Mouse (Mus musculus): ENCODE measurements around the gene Wiz. TPM values are rescaled to one million over a fixed set of nuclear protein-coding genes. Genes with fewer than 3 reads are reported as not detected.

Wiz gene
- 55.2 and 56.2 TPM in 2 replicates for polyA plus RNA-seq (2014; fragmentation: Nextera tagmentation; extraction: Ambion mirVana)

GRCm38 (mm10) chr17:32389101-32389659 lies at the start of gene Wiz:
Gene Wiz (minus strand): TSS chr17:32389439.
- Histone ChIP-seq H3K36me3 (ENCODE audit: control insufficient read depth, insufficient read depth, low read length) (no peaks in the 10 kb centered on the region), H3K4me2 (ENCODE audit: low read depth, low read length, severe bottlenecking) (peak within 1 kb of the TSS; percentile 92), H3K9me3 (ENCODE audit: control insufficient read depth, low read length) (no peaks in the 10 kb centered on the region), H3K4me1 (replicated peaks; ENCODE audit: control insufficient read depth, insufficient read depth, low read length) (peaks cover 2% of the 10 kb centered on the region; the same call in 1 of the 2 replicates), H3K27me3 (ENCODE audit: control insufficient read depth, insufficient read depth, low read length) (peaks cover 28% of the 10 kb centered on the region), H3K27ac (ENCODE audit: low read depth, low read length) (no peak within 1 kb of the TSS), H3K4me3 (ENCODE audit: low read depth, low read length) (peak within 1 kb of the TSS; percentile 74), H3K9ac (ENCODE audit: low read length) (peak within 1 kb of the TSS; percentile 77)
- peak; percentile 96 for DNase-seq (ENCODE audit: low spot score)
- peak; percentile 91 for ATAC-seq (replicated peaks; ENCODE audit: low FRiP score)
- 0% methylated on average over 22 of the region's 44 CpGs for WGBS

GRCm38 (mm10) chr17:32437106-32437505 lies 47.9 kb upstream of the Wiz start:
- no peaks in the 10 kb centered on the region for H3K36me3 ChIP-seq (ENCODE audit: control insufficient read depth, insufficient read depth, low read length)
- no peak for DNase-seq (ENCODE audit: low spot score)
- WGBS: 90% methylated on average over 4 of the region's 4 CpGs

GRCm38 (mm10) chr17:32435151-32435550 lies 45.9 kb upstream of the Wiz start:
- ATAC-seq (replicated peaks; ENCODE audit: low FRiP score): no peak
- no peaks in the 10 kb centered on the region for H3K9me3 ChIP-seq (ENCODE audit: control insufficient read depth, low read length)
- no peaks in the 10 kb centered on the region for H3K36me3 ChIP-seq (ENCODE audit: control insufficient read depth, insufficient read depth, low read length)
- H3K9ac ChIP-seq (ENCODE audit: low read length): no peak overlapping the region
- H3K4me2 ChIP-seq (ENCODE audit: low read depth, low read length, severe bottlenecking): no peak overlapping the region
- no peak overlapping the region for H3K27ac ChIP-seq (ENCODE audit: low read depth, low read length)
- H3K4me1 ChIP-seq (replicated peaks; ENCODE audit: control insufficient read depth, insufficient read depth, low read length): no peaks in the 10 kb centered on the region
- 75% methylated on average over 5 of the region's 5 CpGs for WGBS
- no peak for DNase-seq (ENCODE audit: low spot score)
- no peak overlapping the region for H3K4me3 ChIP-seq (ENCODE audit: low read depth, low read length)
- no peaks in the 10 kb centered on the region for H3K27me3 ChIP-seq (ENCODE audit: control insufficient read depth, insufficient read depth, low read length)

More at GRCm38 (mm10) chr17:32437106-32437505, 47.9 kb upstream of the Wiz start:
- Histone ChIP-seq H3K9ac (ENCODE audit: low read length) (no peak overlapping the region), H3K4me3 (ENCODE audit: low read depth, low read length) (no peak overlapping the region), H3K9me3 (ENCODE audit: control insufficient read depth, low read length) (no peaks in the 10 kb centered on the region), H3K4me1 (replicated peaks; ENCODE audit: control insufficient read depth, insufficient read depth, low read length) (no peaks in the 10 kb centered on the region), H3K4me2 (ENCODE audit: low read depth, low read length, severe bottlenecking) (no peak overlapping the region), H3K27me3 (ENCODE audit: control insufficient read depth, insufficient read depth, low read length) (no peaks in the 10 kb centered on the region), H3K27ac (ENCODE audit: low read depth, low read length) (no peak overlapping the region)
- ATAC-seq (replicated peaks; ENCODE audit: low FRiP score): no peak

GRCm38 (mm10) chr17:32434324-32434723 lies 45.1 kb upstream of the Wiz start:
- H3K9me3 ChIP-seq (ENCODE audit: control insufficient read depth, low read length): no peaks in the 10 kb centered on the region
- no peak overlapping the region for H3K9ac ChIP-seq (ENCODE audit: low read length)
- H3K36me3 ChIP-seq (ENCODE audit: control insufficient read depth, insufficient read depth, low read length): no peaks in the 10 kb centered on the region
- DNase-seq (ENCODE audit: low spot score): no peak
- H3K27ac ChIP-seq (ENCODE audit: low read depth, low read length): no peak overlapping the region
- WGBS: 83% methylated on average over 4 of the region's 4 CpGs
- H3K27me3 ChIP-seq (ENCODE audit: control insufficient read depth, insufficient read depth, low read length): no peaks in the 10 kb centered on the region
- ATAC-seq (replicated peaks; ENCODE audit: low FRiP score): no peak
- no peak overlapping the region for H3K4me2 ChIP-seq (ENCODE audit: low read depth, low read length, severe bottlenecking)
- H3K4me3 ChIP-seq (ENCODE audit: low read depth, low read length): no peak overlapping the region
- H3K4me1 ChIP-seq (replicated peaks; ENCODE audit: control insufficient read depth, insufficient read depth, low read length): no peaks in the 10 kb centered on the region

- Histone ChIP-seq H3K9me3 (ENCODE audit: control insufficient read depth, low read length) (no peaks in the 10 kb centered on the region), H3K36me3 (ENCODE audit: control insufficient read depth, insufficient read depth, low read length) (no peaks in the 10 kb centered on the region), H3K27me3 (ENCODE audit: control insufficient read depth, insufficient read depth, low read length) (no peaks in the 10 kb centered on the region), H3K4me2 (ENCODE audit: low read depth, low read length, severe bottlenecking) (no peak overlapping the region), H3K4me1 (replicated peaks; ENCODE audit: control insufficient read depth, insufficient read depth, low read length) (no peaks in the 10 kb centered on the region), H3K27ac (ENCODE audit: low read depth, low read length) (no peak overlapping the region), H3K4me3 (ENCODE audit: low read depth, low read length) (no peak overlapping the region), H3K9ac (ENCODE audit: low read length) (no peak overlapping the region)
- DNase-seq (ENCODE audit: low spot score): no peak
- WGBS: 55% methylated on average over 3 of the region's 3 CpGs
- no peak for ATAC-seq (replicated peaks; ENCODE audit: low FRiP score)
These were observed 42.7 kb upstream of the Wiz start for GRCm38 (mm10) chr17:32431972-32432371.

- H3K9me3 ChIP-seq (ENCODE audit: control insufficient read depth, low read length): no peaks in the 10 kb centered on the region
- H3K36me3 ChIP-seq (ENCODE audit: control insufficient read depth, insufficient read depth, low read length): no peaks in the 10 kb centered on the region
- no peaks in the 10 kb centered on the region for H3K4me1 ChIP-seq (replicated peaks; ENCODE audit: control insufficient read depth, insufficient read depth, low read length)
- no peak overlapping the region for H3K4me3 ChIP-seq (ENCODE audit: low read depth, low read length)
- DNase-seq (ENCODE audit: low spot score) (no peak), ATAC-seq (replicated peaks; ENCODE audit: low FRiP score) (no peak)
- H3K4me2 ChIP-seq (ENCODE audit: low read depth, low read length, severe bottlenecking): no peak overlapping the region
- H3K27me3 ChIP-seq (ENCODE audit: control insufficient read depth, insufficient read depth, low read length): no peaks in the 10 kb centered on the region
- no peak overlapping the region for H3K27ac ChIP-seq (ENCODE audit: low read depth, low read length)
- no peak overlapping the region for H3K9ac ChIP-seq (ENCODE audit: low read length)
These were observed 37.4 kb upstream of the Wiz start for GRCm38 (mm10) chr17:32426610-32427009.

GRCm38 (mm10) chr17:32424034-32424433 lies 34.8 kb upstream of the Wiz start, which contains the start of gene Pglyrp2:
Gene Pglyrp2 (minus strand): TSS chr17:32424167.
- Histone ChIP-seq H3K9ac (ENCODE audit: low read length) (no peak within 1 kb of the TSS), H3K27ac (ENCODE audit: low read depth, low read length) (no peak within 1 kb of the TSS), H3K9me3 (ENCODE audit: control insufficient read depth, low read length) (no peaks in the 10 kb centered on the region), H3K27me3 (ENCODE audit: control insufficient read depth, insufficient read depth, low read length) (no peaks in the 10 kb centered on the region), H3K4me2 (ENCODE audit: low read depth, low read length, severe bottlenecking) (no peak within 1 kb of the TSS), H3K36me3 (ENCODE audit: control insufficient read depth, insufficient read depth, low read length) (no peaks in the 10 kb centered on the region), H3K4me3 (ENCODE audit: low read depth, low read length) (no peak within 1 kb of the TSS), H3K4me1 (replicated peaks; ENCODE audit: control insufficient read depth, insufficient read depth, low read length) (no peaks in the 10 kb centered on the region)
- 88% methylated on average over 2 of the region's 2 CpGs for WGBS
- DNase-seq (ENCODE audit: low spot score): no peak
- no peak for ATAC-seq (replicated peaks; ENCODE audit: low FRiP score)

- H3K4me3 ChIP-seq (ENCODE audit: low read depth, low read length): no peak overlapping the region
- H3K27me3 ChIP-seq (ENCODE audit: control insufficient read depth, insufficient read depth, low read length): peaks cover 1% of the 10 kb centered on the region; the same call in 1 of the 2 replicates
- no peak overlapping the region for H3K9ac ChIP-seq (ENCODE audit: low read length)
- H3K4me2 ChIP-seq (ENCODE audit: low read depth, low read length, severe bottlenecking): no peak overlapping the region
- H3K4me1 ChIP-seq (replicated peaks; ENCODE audit: control insufficient read depth, insufficient read depth, low read length): no peaks in the 10 kb centered on the region
- 87% methylated on average over 8 of the region's 8 CpGs for WGBS
- H3K9me3 ChIP-seq (ENCODE audit: control insufficient read depth, low read length): no peaks in the 10 kb centered on the region
- DNase-seq (ENCODE audit: low spot score): no peak
- no peaks in the 10 kb centered on the region for H3K36me3 ChIP-seq (ENCODE audit: control insufficient read depth, insufficient read depth, low read length)
- no peak for ATAC-seq (replicated peaks; ENCODE audit: low FRiP score)
- H3K27ac ChIP-seq (ENCODE audit: low read depth, low read length): no peak overlapping the region
These were observed 31.5 kb upstream of the Wiz start for GRCm38 (mm10) chr17:32420781-32421180.

- no peaks in the 10 kb centered on the region for H3K4me1 ChIP-seq (replicated peaks; ENCODE audit: control insufficient read depth, insufficient read depth, low read length)
- WGBS: 75% methylated on average over 2 of the region's 2 CpGs
- H3K27ac ChIP-seq (ENCODE audit: low read depth, low read length): no peak overlapping the region
- DNase-seq (ENCODE audit: low spot score) (no peak), ATAC-seq (replicated peaks; ENCODE audit: low FRiP score) (no peak)
- H3K36me3 ChIP-seq (ENCODE audit: control insufficient read depth, insufficient read depth, low read length): no peaks in the 10 kb centered on the region
- H3K27me3 ChIP-seq (ENCODE audit: control insufficient read depth, insufficient read depth, low read length): peaks cover 4% of the 10 kb centered on the region; the same call in 1 of the 2 replicates
- no peaks in the 10 kb centered on the region for H3K9me3 ChIP-seq (ENCODE audit: control insufficient read depth, low read length)
- no peak overlapping the region for H3K4me3 ChIP-seq (ENCODE audit: low read depth, low read length)
- H3K9ac ChIP-seq (ENCODE audit: low read length): no peak overlapping the region
- H3K4me2 ChIP-seq (ENCODE audit: low read depth, low read length, severe bottlenecking): no peak overlapping the region
These were observed 30.8 kb upstream of the Wiz start for GRCm38 (mm10) chr17:32419989-32420388.
